Mouse (Mus musculus): ENCODE results near the gene Dscam.

Gene Dscam

GRCm38 (mm10) chr16:97170513-97171081 is at the start of gene Dscam:
TSS of gene Dscam (minus strand) at chr16:97170752.
- no peak for DNase-seq

DNA sequence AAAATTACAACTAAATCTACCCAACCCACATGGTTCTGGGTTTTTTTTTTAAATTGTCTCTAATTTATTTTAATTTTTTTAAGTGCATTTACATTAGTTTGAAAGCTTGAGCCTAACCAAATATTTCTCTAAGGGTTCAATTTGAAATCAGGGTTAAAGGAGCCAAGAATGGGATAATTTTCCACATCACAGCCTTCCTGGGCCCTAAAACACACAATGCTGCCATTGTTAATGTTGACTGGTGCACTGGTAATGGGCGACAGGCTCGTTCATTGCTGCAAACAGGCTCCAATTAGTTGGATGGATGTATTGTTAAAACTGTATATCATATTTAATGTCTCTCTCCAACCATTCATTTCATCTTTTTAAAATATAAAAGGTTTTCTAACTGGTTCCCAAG is 48.8 kb upstream of the Dscam start:
- no peak for DNase-seq

DNA sequence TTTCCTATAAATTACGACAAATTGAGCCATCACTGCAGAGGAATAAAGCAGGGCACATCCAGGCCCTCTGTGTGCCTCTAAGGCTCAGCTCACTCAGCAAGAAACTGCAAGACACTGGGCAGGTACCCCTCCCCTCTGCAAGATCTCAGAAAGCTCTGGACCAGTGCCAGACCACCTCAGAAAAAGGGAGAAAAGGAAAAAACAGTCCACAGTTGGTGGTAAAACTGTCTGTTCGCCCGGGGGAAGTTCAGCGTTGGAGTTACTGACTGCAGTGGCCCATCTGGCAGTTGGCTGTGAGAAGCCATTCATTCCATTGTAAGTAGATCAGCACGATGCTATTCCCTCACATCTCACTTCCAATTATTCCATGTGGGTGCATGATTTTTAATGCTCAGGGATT is 39.4 kb upstream of the Dscam start:
- no peak for DNase-seq

DNA sequence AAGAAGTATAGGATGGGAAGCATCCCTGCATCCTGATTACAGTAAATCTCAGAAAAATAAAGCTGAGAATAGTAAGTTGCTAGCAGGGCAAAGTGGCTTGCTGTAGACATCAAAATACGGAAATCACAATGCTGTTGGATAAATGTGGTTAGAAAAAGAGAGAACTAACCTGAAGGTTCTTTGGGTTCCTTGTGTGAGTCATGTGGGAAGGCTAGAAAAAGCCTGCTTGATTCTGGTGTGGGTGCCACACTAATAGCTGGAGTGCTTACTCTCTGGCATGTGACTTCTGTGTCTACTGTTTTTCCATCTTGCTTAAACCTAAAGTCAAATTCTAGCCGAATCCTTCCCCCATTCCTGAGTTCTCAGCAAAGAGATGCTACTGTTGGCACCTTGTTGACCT is 37.7 kb upstream of the Dscam start:
- DNase-seq: no peak

DNA sequence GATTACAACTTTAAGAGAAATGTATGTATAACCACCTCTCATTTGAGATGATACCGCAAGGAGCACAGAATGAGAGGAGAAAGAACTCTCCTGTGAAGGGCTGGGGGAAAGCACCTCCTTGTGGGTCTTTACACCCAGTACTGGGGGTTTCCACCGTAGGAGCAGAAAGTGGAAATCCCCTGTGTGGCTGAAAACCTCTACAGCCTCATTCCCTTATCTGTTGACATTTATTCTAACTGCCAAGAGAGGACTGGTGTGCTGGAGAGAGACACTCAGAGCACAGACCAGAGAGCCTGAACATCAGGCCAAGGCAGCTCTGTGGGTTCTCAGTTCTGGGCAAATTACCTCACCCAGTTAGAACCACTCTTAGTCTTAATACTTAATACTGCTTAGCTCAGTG is 33.5 kb upstream of the Dscam start:
- DNase-seq: no peak

GRCm38 (mm10) chr16:97203554-97203953 is 33.0 kb upstream of the Dscam start:
- DNase-seq: no peak

- no peak for DNase-seq
These were observed 24.1 kb upstream of the Dscam start for GRCm38 (mm10) chr16:97194630-97195029.

- DNase-seq: no peak
These were observed 23.6 kb upstream of the Dscam start for GRCm38 (mm10) chr16:97194179-97194578.

DNA sequence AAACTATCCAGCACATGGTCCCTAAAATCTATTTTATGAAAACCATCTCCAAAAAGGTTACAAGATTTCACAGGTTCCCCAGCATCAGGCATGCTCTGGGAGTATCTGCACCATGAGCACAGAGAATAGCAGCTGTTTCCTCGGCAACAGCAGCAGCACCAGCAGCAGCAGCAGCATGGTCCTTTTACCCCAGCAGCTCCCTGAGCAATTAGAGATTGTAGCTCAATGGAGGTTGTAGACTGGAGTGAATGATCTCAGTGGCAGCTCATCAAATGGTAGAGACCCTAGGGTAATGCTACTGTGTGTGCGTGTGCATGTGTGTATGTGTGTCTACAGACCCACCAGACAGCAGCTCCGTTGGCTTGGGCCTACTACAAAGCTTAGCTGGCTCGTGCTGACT is 21.7 kb upstream of the Dscam start:
- DNase-seq: no peak

- no peak for DNase-seq
These were observed 20.1 kb upstream of the Dscam start for GRCm38 (mm10) chr16:97190604-97191003.

DNA sequence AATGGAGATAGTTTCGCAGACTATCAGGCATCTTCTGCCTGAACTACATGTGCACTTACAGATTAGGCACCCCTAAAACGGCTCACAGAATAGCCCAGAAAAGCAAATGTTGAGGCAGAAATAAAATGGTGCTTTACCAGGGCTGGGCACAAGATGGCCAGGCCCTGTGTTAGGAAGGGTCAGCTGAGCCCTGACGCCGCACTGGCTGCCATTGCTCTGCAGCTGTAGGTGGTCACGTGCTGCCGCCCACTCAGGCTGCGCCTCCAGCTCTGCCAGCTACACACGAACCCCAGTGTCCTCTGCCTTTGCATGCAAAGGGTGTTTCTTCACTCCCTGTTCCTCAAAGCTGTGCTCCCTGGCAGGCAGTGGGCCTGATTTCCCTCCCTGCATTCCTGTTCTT is 948 bp upstream of the Dscam start:
- no peak for DNase-seq

GRCm38 (mm10) chr16:97169901-97170512 is 545 bp downstream of the Dscam start:
- no peak for DNase-seq

DNA sequence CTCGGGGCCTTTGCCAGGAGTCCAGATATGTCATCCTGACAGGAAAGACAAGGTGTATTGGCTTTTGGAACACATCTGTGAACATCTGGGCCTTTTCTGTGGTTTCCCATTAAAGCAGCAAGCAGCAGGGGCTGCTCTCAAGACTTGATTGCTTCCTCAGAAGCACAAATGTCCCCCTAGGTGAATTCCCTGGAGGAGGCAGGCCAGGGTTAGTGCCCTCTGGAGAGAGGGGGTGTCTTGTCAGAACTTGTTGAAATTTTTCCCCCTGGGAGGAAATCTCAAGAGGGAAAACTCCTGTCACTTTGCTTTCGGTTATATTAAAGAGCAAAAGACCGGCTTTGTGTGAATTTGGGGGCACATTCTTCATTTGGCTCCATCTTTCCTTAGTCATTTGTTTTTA is 1.9 kb downstream of the Dscam start:
- DNase-seq: no peak

GRCm38 (mm10) chr16:97168030-97168429 is 2.5 kb downstream of the Dscam start:
- DNase-seq: no peak

- DNase-seq: no peak
These were observed 4.4 kb downstream of the Dscam start for GRCm38 (mm10) chr16:97166166-97166565.

DNA sequence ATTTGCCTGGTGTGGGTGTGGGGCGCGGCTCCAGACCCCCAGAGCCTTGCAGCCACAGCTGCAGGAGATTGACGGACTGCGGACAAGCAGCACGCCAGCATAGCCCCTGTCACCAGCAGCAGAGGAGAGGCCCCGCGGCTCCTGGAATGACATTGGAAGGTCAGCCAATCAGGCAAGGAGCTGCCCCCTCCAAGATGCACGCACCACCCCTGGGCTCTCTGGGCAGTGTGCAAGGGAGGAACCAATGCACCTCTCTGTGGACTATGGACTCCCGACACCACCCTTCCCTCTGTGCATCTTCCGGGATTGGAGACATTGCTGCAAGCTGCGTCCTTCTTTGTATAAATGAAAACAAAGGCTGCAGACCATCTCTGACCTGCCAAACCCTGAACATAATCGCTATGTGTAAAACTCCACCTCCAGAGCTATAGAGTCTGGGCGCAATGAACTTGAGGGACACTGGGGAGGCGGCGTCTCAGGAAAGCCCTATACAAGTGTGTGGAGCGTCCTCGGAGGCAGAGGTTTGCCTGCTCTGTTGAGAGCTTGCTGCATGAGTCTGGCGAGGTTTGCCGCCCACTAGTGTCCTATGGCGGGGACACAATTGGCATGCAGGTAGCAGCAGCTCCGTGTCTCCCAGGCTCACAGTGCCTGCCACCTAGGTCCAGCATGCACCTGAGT is 5.0 kb downstream of the Dscam start:
- no peak for DNase-seq

DNA sequence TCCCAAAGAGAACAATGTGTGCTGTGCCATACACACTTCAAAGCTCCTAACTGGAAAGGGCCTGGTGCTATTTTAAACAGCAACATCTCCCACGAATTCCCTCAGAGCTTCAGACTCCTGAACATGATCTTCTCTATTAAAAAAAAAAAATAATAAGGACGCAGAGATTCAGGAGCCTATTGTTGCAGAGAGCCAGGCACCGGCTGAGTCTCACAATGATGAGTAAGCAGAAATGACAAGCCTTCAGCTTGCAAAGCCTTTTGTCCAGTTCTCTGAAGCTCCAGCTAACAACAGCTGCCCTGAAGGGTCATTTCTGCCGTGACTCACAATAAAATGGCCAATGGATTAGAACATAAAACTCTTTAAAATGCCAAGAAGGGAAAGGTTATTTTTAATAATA is 12.3 kb downstream of the Dscam start:
- DNase-seq: no peak

DNA sequence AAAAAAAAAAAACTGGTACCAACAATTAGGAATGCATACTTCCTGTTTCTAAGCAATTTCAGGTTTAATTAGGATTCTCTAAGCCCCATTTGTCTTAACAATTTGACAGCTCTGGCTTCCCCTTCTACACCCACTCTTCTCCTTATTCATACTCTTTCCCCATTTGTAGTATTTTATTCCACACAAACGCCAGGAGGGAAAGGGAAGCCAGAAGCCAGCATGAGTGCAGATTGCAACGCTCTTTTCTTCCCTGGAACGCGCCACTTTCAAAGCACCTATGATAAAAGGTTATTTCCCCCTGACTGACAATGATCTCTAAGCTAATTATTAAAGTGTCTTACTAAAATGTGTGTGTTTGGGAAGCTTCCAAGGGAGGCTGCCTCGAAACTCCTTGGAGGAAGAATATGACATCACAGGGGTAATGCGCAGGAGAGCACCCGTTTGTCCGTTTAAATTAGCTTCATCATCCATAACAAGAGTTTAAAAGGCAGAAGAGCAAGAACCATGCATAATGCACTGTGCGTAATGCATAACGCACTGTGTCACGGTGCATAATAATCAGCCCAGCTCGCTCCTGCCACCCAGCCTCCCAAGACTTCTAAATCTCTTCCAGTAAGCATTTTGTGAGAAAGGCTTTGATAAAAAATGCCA is 25.9 kb downstream of the Dscam start:
- DNase-seq: no peak

- no peak for DNase-seq
These were observed 28.6 kb downstream of the Dscam start for GRCm38 (mm10) chr16:97141943-97142342.

DNA sequence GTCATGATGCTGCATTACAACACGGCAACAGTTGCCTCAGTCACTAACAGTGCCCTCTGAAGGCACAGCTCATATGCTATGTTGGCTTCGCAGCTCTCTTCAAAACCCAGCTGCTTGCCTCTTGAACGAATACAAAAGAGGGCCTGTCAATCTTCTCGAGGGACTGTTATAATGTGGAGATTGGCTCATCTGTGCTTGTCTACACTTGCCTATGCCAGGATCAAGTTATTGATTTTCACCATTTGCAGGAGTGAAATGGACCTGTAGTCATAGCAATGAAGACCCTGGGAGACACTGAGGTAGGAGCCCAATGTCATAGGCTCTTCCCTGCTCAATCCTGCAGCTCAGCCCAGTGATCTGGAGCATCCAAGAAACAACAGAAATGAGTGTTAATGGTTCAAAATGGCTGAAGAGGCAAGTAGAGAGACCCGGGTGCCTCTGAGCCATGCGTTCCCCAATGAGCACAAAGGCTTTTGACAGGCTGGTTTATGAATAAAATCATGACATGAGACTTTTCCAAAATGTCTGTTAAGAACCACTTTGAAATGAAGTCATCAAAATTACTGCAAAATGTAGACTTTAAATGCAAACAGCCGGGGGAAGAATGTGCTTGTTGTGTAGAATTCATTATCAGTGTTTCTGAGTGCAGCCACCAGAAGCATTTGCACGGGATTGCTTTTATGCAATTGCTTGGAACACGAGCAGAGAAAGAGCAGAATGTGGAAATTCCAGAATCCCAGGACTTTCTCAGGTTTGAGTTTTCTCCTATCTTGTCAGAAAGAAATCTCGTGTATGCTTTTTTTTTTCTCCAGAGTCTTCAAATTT is 35.3 kb downstream of the Dscam start:
- DNase-seq: no peak

GRCm38 (mm10) chr16:97127296-97127695 is 43.3 kb downstream of the Dscam start:
- no peak for DNase-seq

DNA sequence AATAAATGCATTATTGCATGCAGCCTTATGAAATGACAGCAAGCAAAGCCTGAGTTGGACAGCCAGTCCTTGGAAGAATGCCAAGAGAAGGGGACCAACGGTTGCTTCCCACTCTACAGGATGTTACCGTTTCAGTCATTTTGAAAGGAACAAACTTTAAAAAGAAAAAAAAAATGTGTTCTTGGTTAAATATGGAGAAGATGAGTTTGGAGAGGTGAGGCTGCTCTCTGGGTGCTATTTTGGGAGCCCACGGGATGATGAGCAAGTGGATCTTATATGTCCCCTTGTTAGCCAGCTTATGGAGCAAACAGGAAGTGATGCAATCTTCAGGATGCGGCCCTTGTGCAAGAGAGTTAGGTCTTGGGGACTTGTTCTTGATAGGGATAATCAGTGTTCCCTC is 60.5 kb downstream of the Dscam start:
- no peak for DNase-seq

DNA sequence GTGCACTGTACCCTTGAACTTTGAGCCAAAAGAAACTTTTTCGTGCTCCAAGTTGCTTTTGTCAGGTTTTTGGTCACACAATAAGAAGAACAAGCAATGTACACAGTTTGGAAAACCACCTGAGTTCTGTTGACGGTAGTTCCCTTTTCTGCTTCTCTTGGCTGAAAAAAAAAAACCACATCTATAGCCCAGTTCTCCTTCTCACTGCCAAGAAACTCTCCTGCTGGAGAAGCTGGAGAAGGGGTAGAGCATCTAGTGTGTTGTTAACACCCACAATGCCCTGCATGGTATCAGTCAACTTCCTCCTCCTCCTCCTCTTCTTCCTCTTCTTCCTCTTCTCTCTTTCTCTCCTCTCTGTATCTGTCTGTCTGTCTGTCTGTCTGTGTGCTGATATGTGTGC is 65.3 kb downstream of the Dscam start:
- DNase-seq: no peak
